Mouse (Mus musculus) layer of hippocampus, adult 18-20 months (tissue): ENCODE results near the gene Nxn. TPM values are rescaled to one million over a fixed set of nuclear protein-coding genes. Genes with fewer than 3 reads are reported as not detected.
A peak's percentile ranks its signal among the peaks of the same experiment; 100 is the strongest.

Source experiments
- DNase-seq, 2 experiments: peaks; one replicate each; pipeline ENCODE4 v3.0.0; 2022; ENCODE audit warnings: low spot score in 2 of 2
- long read RNA-seq: library from polyadenylated mRNA; stranded (forward); transcript quantifications from one replicate; pipeline ENCODE4 v2.0.0, GENCODE M21; 2021
- total RNA-seq, 2 experiments: library from RNA; stranded (reverse); gene quantifications; 2 replicates each; pipeline ENCODE4 v1.2.3; 2021

Gene Nxn
- total RNA-seq, result 10 to 100 TPM; 10.1 to 12.4 TPM
- long read RNA-seq, transcript Nxn-201 (8 exons, 2,755 nt), result major isoform, 15 of 17 reads
- long read RNA-seq, partial matches to known transcripts, result 0 of 17 reads
- long read RNA-seq, other reads (novel, unspliced or antisense), result 2 of 17 reads

DNA sequence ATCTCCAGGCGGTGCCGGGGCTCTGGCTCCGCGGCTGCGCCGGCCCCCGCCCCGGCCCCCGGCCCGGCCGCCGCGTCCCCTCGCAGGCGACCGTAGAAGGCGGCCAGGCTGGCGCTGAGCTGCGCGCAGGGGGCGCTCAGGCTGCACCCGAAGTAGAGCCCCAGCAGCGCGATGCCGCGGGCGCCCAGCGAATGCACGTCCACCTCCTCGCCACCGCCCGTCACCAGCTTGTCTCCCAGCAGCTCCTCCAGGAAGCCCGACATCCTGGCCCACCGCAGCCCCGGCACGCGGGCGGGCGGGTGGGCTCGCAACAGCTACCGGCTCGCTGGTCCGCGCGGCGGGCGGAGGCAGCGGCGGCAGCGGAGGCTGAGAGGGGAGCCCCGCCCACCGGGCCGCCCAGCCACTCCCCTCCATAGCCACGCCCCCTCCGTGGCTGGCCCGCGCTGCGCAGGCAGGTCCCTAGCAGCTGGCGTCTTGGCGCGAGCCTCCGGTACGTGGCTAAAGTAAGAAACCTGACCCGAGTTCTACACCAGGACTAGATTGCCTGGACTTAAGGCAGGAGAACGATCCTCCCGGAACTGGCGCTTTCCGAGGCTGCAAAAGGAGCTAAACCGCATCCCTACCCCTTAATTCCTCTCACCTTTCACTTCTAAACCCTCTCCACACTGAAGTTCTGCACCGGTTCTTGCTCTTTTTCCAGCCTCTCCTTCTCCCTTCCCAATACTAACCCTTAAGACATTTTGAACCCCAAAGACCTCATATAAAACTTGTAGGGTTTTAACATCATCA is at the start of gene Nxn:
TSS of gene Nxn (minus strand) at position 343 of the 789 bp plus-strand sequence.
- peak in 1 of 2 experiments; percentile 71 for DNase-seq

GRCm38 (mm10) chr11:76446251-76446650 is 47.3 kb upstream of the Nxn start:
- no peak for DNase-seq

DNA sequence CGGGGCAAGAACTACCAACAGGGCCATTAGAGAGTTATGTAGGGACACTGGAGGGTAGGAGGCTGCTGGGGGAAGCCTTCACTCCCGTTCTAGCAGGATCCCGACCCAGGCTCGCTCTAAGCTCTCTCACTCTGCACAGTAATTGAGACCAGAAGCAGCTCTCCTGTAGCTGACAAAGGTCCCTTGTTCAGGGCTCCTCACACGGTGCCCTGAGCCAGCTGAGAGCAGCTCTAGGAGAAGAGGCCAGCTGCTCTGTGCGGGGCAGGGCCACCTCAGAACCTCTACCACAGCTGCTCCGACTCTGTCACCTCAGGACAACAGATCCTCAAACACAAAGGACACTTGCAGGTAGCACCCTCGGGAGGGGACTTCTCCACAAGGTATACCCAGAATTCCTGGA is 46.5 kb upstream of the Nxn start:
- no peak for DNase-seq

DNA sequence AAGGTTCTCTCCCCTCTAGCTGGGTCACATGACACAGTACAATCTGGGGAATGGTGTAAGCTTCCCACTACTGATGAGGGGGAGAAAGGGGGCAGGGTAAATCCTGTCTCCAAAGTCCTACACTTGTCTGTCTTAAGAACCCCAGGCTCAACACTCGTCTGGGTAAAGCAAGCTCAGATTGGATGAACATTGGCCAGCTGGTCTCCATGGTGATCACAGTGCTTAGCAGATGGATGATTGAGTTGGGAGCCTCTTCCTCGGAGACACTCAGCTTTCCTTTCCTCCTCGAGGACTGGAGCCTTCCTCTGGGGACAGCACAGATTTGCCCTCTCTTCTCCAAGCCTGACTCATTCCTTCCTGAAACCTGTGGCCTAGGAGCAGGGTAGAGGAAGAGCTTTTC is 40.7 kb upstream of the Nxn start:
- peak; percentile 77 to 83 for DNase-seq

- DNase-seq, result peak in 1 of 2 experiments; percentile 48
These were observed 38.0 kb upstream of the Nxn start for GRCm38 (mm10) chr11:76436864-76437437.

- no peak for DNase-seq
These were observed 37.1 kb upstream of the Nxn start for GRCm38 (mm10) chr11:76436009-76436408.

DNA sequence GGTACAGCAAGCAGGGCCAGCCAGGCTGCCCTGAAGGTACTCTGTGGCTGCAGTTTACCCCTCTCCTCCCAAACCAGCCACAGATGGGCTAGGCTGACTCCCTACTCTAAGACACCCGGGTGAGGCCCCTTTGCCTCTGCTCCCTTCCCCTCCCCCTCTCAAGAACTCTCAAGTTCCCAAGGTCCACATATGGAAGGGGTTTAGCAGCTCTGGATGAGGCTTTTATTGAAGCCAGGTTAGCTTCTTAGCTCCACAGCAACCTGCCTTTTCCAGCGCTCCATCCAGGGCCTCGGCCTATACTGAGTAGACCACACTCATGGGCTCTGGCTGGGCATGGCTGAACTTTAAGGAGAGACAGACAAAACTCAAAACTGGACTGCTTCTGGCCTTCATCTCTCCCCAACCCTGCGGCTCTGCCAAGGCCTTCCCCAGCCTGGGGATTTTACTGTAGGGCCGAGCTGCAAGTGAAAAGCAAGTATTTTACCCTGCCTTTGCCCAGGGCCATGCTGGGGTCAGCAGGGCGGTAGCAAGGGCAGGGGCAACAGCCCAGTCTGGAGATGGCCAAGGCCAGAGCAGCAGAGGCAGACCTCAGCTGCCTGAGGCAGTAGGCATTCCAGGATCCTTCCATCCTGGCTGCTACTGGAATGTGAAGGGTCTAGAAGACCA is 31.2 kb upstream of the Nxn start:
- no peak for DNase-seq

DNA sequence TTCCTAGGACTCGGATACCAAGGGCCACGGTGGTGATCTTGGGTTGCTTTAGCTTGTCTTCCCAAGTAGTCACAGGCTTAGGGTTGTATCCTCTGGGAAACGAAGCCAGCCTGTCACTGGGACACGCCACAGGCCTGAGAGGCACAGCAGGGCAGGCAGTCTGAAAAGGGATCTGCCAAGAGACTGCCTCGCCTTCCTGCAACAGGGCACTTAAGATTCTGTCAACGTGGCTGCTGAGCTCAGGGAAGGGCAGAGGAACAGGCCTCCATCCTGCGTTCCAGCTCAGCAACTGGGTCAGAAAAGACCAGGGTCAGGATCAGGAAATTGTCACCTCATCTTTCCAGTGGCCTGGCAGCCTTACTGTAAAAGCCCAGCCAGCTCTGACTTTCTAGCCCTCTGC is 30.6 kb upstream of the Nxn start:
- no peak for DNase-seq

DNA sequence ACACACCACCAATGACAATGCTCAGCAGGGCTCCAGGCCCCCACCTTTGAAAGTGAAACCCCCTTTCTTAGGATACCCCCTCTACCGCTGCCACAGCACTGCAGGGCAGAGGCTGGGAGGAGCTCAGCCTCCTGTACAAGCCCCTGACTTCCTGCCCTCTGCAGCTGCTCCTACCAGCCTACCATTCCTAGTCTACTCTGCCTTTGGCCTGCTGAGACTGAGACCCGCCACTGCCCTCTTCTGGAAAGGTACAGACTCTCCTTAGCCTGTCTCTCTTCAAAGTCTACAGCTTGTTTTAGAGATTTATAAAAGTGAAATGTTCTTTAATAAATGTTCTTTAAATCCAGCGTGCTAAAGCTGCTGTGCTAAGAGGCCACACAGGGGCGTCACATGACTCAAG is 30.1 kb upstream of the Nxn start:
- no peak for DNase-seq

- DNase-seq, result no peak
These were observed 28.8 kb upstream of the Nxn start for GRCm38 (mm10) chr11:76427781-76428180.

- peak in 1 of 2 experiments; percentile 34 for DNase-seq
These were observed 26.8 kb upstream of the Nxn start for GRCm38 (mm10) chr11:76425749-76426148.

- no peak for DNase-seq
These were observed 22.0 kb upstream of the Nxn start for GRCm38 (mm10) chr11:76420896-76421295.

DNA sequence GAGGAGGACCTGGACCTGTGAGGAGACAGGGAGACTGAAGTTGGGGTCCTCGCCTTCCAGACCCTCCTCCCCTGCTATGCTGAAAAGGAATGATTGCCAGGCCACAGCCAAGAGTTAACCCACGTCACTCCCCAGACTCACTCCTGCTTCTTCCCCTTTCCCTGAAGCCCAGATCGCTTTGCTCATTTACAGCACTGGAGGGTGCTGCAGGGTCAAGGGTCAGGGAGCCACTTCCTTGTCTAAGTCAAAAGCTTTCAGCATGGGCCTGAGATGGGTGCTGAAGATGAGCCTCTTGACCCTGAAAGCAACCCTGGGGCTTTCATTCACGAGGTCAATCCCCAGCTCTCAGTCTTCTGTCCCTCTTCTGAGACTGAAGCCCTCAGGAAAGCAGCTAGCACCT is 20.2 kb upstream of the Nxn start:
- no peak for DNase-seq

DNA sequence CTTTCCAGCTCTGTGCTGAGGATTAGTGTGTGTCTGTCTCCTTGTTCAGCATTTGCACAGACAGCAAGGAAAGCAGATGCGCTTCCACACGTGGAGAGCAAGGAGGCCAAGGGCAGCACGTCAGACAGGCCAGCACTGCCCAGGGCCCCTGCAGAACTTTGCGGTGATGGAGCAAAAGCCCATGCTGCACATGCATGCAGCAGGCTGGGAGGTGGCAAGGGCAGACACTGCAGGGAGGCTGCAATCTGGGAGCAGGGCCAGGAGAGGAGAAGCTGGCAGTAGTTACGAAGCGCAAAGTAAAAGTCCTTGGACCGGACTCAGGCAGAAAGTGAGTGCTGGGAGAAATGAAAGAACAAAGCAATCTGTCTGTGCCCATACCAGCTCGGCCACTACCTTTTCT is 19.5 kb upstream of the Nxn start:
- DNase-seq, result peak in 1 of 2 experiments; percentile 66

GRCm38 (mm10) chr11:76415985-76416384 is 17.0 kb upstream of the Nxn start:
- DNase-seq, result no peak

DNA sequence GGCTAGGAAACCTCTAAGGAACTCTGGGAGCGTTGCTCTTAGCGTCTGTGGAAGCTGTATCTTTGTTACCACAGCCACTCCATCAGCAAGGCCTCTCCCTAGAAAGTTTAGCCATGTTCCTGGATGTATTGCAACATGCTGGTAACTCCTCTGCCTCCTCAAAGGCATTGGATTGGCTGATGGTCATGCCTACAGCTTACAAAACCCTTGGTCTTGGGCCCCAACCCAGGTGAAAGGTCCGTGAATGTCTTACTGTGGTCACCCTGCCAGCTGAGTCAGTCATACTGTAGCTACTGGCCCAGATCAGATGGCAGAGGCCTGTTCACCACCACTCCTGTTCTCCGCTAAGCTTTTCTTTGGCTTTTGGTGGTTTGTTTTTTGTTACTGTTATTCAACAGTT is 16.1 kb upstream of the Nxn start:
- no peak for DNase-seq

DNA sequence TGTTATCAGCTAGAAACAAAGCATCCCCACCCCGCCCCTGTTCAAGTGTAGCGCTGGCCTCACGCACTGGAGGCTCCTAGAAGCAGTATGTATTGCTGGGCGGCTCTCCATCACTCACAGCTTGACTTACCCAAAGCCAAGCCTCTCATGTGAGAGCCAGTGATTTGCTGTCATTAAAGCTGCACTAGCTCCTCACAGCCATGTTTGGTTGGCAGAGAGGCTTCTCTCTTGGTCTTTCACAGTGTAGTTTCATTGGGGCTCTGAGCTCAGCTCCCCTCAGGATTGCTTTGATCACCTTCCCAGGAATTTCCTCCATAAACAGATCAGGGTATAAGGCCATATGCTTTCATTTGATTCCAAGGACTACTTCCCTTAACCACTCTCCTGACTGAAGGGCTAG is 14.3 kb upstream of the Nxn start:
- no peak for DNase-seq

DNA sequence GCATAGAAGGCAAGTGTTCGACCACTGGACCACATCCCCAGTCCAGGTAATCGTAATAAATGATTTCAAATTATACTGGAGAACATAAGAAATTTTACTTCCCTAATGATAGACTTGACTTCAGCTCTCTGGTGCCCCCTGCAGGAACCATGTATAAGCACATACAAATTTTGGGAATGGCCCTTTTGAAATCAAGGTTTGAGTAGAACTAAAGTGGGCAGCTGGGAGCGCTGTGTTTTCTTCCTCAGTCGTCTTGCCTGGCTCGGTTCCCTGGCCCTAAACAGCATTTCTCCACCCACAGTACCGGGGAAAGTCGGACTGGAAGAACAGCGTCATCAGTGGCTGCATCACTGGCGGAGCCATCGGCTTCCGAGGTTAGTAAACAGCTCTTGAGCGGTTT is 11.9 kb upstream of the Nxn start:
- DNase-seq, result peak in 1 of 2 experiments; percentile 61

DNA sequence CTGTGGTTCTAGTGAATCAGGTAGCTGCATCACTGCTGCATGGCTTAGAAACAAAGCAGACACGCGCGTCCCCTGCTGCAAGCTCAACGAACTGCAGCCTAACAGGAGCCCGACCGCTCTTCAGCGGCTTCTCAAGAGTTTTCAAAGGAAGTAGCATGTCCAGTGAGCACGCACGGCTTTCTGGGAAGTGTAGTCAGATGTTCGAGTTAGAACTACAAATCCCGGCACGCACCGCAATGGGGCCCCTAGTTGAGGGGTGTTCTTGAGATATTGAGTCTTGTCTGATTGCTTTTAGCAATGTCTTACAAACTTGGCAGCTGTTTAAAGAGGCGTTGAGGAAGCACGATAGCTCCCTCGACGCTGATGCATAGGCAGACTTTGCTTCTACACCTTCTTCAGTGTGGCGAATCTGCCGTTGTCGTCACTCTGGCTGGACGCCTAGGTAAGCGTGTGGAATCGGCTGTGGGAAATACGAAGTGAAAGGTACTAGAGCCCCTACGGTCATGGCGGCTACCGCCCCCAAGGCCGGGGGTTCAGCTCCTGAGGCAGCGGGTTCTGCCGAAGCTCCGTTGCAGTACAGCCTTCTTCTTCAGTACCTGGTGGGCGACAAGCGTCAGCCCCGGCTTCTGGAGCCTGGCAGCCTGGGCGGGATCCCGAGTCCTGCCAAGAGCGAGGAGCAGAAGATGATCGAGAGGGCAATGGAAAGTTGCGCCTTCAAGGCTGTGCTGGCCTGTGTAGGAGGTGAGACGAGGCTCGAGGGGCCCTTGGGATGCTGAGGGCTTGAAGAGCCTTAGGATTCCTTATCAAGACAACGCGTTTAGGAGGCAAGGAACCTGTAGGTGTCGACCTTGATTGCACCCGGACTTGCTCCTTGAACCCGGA is 8.0 kb upstream of the Nxn start, which contains the start of gene Timm22:
TSS of gene Timm22 (plus strand) at position 251 of the 882 bp plus-strand sequence.
- DNase-seq, result peak; percentile 96 to 99

GRCm38 (mm10) chr11:76405626-76406264 is 6.8 kb upstream of the Nxn start:
- DNase-seq, result no peak
